Mouse (Mus musculus) forebrain, embryonic 16.5 days (tissue): ENCODE results near the gene Ankfy1. TPM values are rescaled to one million over a fixed set of nuclear protein-coding genes. Genes with fewer than 3 reads are reported as not detected.
"Not testable (repeated sequence)": the region's sequence is repeated elsewhere in the genome, so short reads cannot be mapped to it uniquely, and the experiment has no call there.

Source experiments
- ATAC-seq: fragments of 200-750 bp; cut with Nextera tagmentation; 2 replicates; pipeline ENCODE4 v1.8.0; 2017; ENCODE audit warnings: mild to moderate bottlenecking, moderate library complexity
- H3K27ac ChIP-seq: fragments of 300-500 bp; sonication (generic); 2 replicates; pipeline ENCODE4 v1.5.1; 2014; ENCODE audit warnings: low read length, control low read depth
- H3K27me3 ChIP-seq: fragments of 300-500 bp; sonication (generic); replicated peaks from 2 replicates; pipeline ENCODE4 v1.6.1; 2014; ENCODE audit warnings: low read length; ENCODE audit not compliant: control insufficient read depth, insufficient read depth
- H3K36me3 ChIP-seq: fragments of 300-500 bp; sonication (generic); 2 replicates; pipeline ENCODE4 v1.6.1; 2014; ENCODE audit not compliant: control insufficient read depth, insufficient read depth
- H3K4me1 ChIP-seq: fragments of 300-500 bp; sonication (generic); replicated peaks from 2 replicates; pipeline ENCODE4 v1.6.1; 2014; ENCODE audit warnings: low read length; ENCODE audit not compliant: control insufficient read depth, insufficient read depth
- H3K4me2 ChIP-seq: fragments of 300-500 bp; sonication (generic); 2 replicates; pipeline ENCODE4 v1.6.1; 2014; ENCODE audit warnings: mild to moderate bottlenecking, low read length, control low read depth
- H3K4me3 ChIP-seq: fragments of 300-500 bp; sonication (generic); replicated peaks from 2 replicates; pipeline ENCODE4 v1.5.1; 2014; ENCODE audit warnings: mild to moderate bottlenecking, low read length, control low read depth
- H3K9ac ChIP-seq: fragments of 300-500 bp; sonication (generic); replicated peaks from 2 replicates; pipeline ENCODE4 v1.6.1; 2014; ENCODE audit warnings: low read depth, low read length, control low read depth
- H3K9me3 ChIP-seq: fragments of 300-500 bp; sonication (generic); 2 replicates; pipeline ENCODE4 v1.6.1; 2016; ENCODE audit warnings: low read length; ENCODE audit not compliant: control insufficient read depth
- WGBS: fragments of 180-500 bp; shearing (Covaris S2); extraction: QIAGEN DNeasy Blood & Tissue Kit; methylation state at CpG from one replicate; pipeline ENCODE4 v1.1.7; 2014; 5-methylcytosine and 5-hydroxymethylcytosine counted together
- polyA plus RNA-seq: library from polyadenylated mRNA; unstranded; fragments of >200 nt; fragmentation: Nextera tagmentation; extraction: Ambion mirVana; gene quantifications from 2 replicates; pipeline ENCODE4 v1.2.1, GENCODE M21; 2015

Ankfy1 gene
- polyA plus RNA-seq, 1 experiment from 2014 or later, result 34.8 TPM

- Histone ChIP-seq H3K27ac (no peak overlapping the region), H3K36me3 (peaks cover 9% of the 10 kb centered on the region), H3K9ac (no peak overlapping the region), H3K4me2 (no peak overlapping the region), H3K4me1 (no peaks in the 10 kb centered on the region), H3K27me3 (no peaks in the 10 kb centered on the region), H3K9me3 (no peaks in the 10 kb centered on the region), H3K4me3 (no peak overlapping the region)
- ATAC-seq, result no peak
- 91% methylated on average over 3 of the region's 3 CpGs for WGBS
Measured at GRCm38 (mm10) chr11:72770324-72770723, 80.5 kb downstream of the Ankfy1 start.

- WGBS, result 91% methylated on average over 5 of the region's 5 CpGs
- Histone ChIP-seq H3K4me1 (no peaks in the 10 kb centered on the region), H3K36me3 (peaks cover 9% of the 10 kb centered on the region), H3K4me3 (no peak overlapping the region), H3K27ac (no peak overlapping the region), H3K9me3 (no peaks in the 10 kb centered on the region), H3K4me2 (no peak overlapping the region), H3K27me3 (no peaks in the 10 kb centered on the region), H3K9ac (no peak overlapping the region)
- no peak for ATAC-seq
Measured at GRCm38 (mm10) chr11:72770816-72771215, 81.0 kb downstream of the Ankfy1 start.

GRCm38 (mm10) chr11:72771461-72771860 lies 81.7 kb downstream of the Ankfy1 start:
- ATAC-seq, result no peak
- Histone ChIP-seq H3K9me3 (no peaks in the 10 kb centered on the region), H3K27me3 (no peaks in the 10 kb centered on the region), H3K9ac (no peak overlapping the region), H3K36me3 (peaks cover 9% of the 10 kb centered on the region), H3K27ac (no peak overlapping the region), H3K4me1 (no peaks in the 10 kb centered on the region), H3K4me2 (no peak overlapping the region), H3K4me3 (no peak overlapping the region)
- WGBS, result 75% methylated on average over 4 of the region's 4 CpGs

GRCm38 (mm10) chr11:72772611-72773010 lies 82.8 kb downstream of the Ankfy1 start:
- not testable (repeated sequence) for ATAC-seq, H3K4me1 ChIP-seq
- 14% methylated on average over 1 of the region's 1 CpGs for WGBS

GRCm38 (mm10) chr11:72778957-72779356 lies 89.2 kb downstream of the Ankfy1 start:
- no peak for ATAC-seq
- Histone ChIP-seq H3K27ac (no peak overlapping the region), H3K4me2 (no peak overlapping the region), H3K36me3 (no peaks in the 10 kb centered on the region), H3K4me1 (no peaks in the 10 kb centered on the region), H3K4me3 (no peak overlapping the region), H3K9me3 (no peaks in the 10 kb centered on the region), H3K27me3 (no peaks in the 10 kb centered on the region), H3K9ac (no peak overlapping the region)

More at GRCm38 (mm10) chr11:72772611-72773010, 82.8 kb downstream of the Ankfy1 start:
- not testable (repeated sequence) for H3K9ac ChIP-seq, H3K36me3 ChIP-seq, H3K9me3 ChIP-seq, H3K4me2 ChIP-seq, H3K4me3 ChIP-seq, H3K27ac ChIP-seq, H3K27me3 ChIP-seq

GRCm38 (mm10) chr11:72782103-72782502 lies 92.3 kb downstream of the Ankfy1 start:
- no peak for ATAC-seq
- WGBS, result 76% methylated on average over 2 of the region's 2 CpGs
- no peak overlapping the region for H3K4me2 ChIP-seq

GRCm38 (mm10) chr11:72782503-72782902 lies 92.7 kb downstream of the Ankfy1 start:
- Histone ChIP-seq H3K36me3 (no peaks in the 10 kb centered on the region), H3K4me1 (no peaks in the 10 kb centered on the region), H3K27ac (no peak overlapping the region), H3K27me3 (no peaks in the 10 kb centered on the region), H3K9me3 (no peaks in the 10 kb centered on the region), H3K9ac (no peak overlapping the region), H3K4me2 (no peak overlapping the region), H3K4me3 (no peak overlapping the region)
- no peak for ATAC-seq
- 80% methylated on average over 3 of the region's 3 CpGs for WGBS

More at GRCm38 (mm10) chr11:72782103-72782502, 92.3 kb downstream of the Ankfy1 start:
- no peak overlapping the region for H3K4me3 ChIP-seq
- H3K9me3 ChIP-seq, result no peaks in the 10 kb centered on the region
- no peaks in the 10 kb centered on the region for H3K4me1 ChIP-seq
- no peaks in the 10 kb centered on the region for H3K27me3 ChIP-seq
- no peak overlapping the region for H3K9ac ChIP-seq
- no peak overlapping the region for H3K27ac ChIP-seq
- no peaks in the 10 kb centered on the region for H3K36me3 ChIP-seq

- Histone ChIP-seq H3K4me3 (no peak overlapping the region), H3K9ac (no peak overlapping the region), H3K36me3 (no peaks in the 10 kb centered on the region), H3K4me2 (no peak overlapping the region), H3K4me1 (peaks cover 10% of the 10 kb centered on the region), H3K27me3 (no peaks in the 10 kb centered on the region), H3K27ac (no peak overlapping the region), H3K9me3 (no peaks in the 10 kb centered on the region)
- ATAC-seq, result no peak
Measured at GRCm38 (mm10) chr11:72792033-72792432, 102.2 kb downstream of the Ankfy1 start.

- peak overlapping the region; percentile 88 for H3K9ac ChIP-seq
- no peaks in the 10 kb centered on the region for H3K9me3 ChIP-seq
- H3K36me3 ChIP-seq, result no peaks in the 10 kb centered on the region
- whole genome bisulfite sequencing, result 21% methylated on average over 14 of the region's 14 CpGs
- peak; percentile 34 for ATAC-seq
- peaks cover 15% of the 10 kb centered on the region for H3K4me1 ChIP-seq
- no peaks in the 10 kb centered on the region for H3K27me3 ChIP-seq
- peak overlapping the region; percentile 75 for H3K4me3 ChIP-seq
- H3K4me2 ChIP-seq, result peak overlapping the region; percentile 89
- H3K27ac ChIP-seq, result peak overlapping the region; percentile 86
Measured at GRCm38 (mm10) chr11:72795149-72795454, 105.3 kb downstream of the Ankfy1 start.
